Mouse (Mus musculus): ENCODE results near the gene Rpl18a.
"Not testable (repeated sequence)": the region's sequence is repeated elsewhere in the genome, so short reads cannot be mapped to it uniquely, and the experiment has no call there.

DNA sequence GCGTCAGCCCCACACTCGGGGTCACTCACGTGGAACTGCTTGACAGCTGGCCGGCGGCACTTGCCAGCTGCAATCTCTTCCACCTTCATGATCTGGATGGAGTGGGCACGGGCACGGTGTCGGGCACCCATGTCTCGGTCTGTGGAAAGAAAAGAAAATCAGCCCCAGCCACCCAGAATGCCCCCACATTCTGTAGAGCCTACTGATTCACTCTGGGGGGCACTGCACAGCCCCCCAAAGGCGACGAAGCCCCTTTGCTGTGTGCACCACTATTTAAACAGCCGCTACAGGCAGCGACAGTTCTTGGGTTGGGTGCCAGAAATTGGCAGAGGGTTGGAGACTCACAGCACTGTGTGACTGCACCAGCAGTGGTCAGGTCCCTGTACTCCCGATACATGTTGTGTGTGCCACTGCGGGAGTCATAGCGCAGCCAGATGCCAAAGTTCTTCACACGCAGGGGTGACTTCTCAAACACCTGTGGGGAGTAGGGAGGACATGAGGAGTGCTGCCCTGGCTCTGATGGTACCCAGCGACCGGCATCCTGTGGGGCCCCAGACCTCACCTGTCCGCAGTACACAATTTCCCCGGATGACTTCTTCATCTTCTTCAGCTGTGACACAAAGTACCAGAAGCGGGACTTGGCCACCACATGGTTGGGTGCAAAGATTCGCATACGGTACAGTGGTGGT lies 1.5 kb downstream of the Rpl18a start:
- not testable (repeated sequence) for TF ChIP-seq CTCF, EP300 (IDR thresholded peaks at IDR 0.05; ENCODE audit: low read depth)

Data from liver, postnatal 0 days (tissue).